Mouse (Mus musculus): ENCODE data around the gene Setd3.

Setd3 gene

GRCm38 (mm10) chr12:108179246-108179320 lies at the start of gene Setd3:
Gene Setd3, minus strand, starts transcription at chr12:108179314.
- DNase-seq = no peak

- no peak for DNase-seq
Observed at GRCm38 (mm10) chr12:108227527-108227926, 48.4 kb upstream of the Setd3 start.

GRCm38 (mm10) chr12:108226941-108227340 lies 47.8 kb upstream of the Setd3 start:
- DNase-seq = no peak

GRCm38 (mm10) chr12:108226216-108226615 lies 47.1 kb upstream of the Setd3 start:
- DNase-seq = no peak

GRCm38 (mm10) chr12:108225781-108226180 lies 46.7 kb upstream of the Setd3 start:
- DNase-seq = no peak

GRCm38 (mm10) chr12:108223357-108223756 lies 44.2 kb upstream of the Setd3 start:
- no peak for DNase-seq

GRCm38 (mm10) chr12:108221712-108222111 lies 42.6 kb upstream of the Setd3 start:
- DNase-seq = no peak

- no peak for DNase-seq
Observed at GRCm38 (mm10) chr12:108221206-108221605, 42.1 kb upstream of the Setd3 start.

- DNase-seq = peak; percentile 27
Observed at GRCm38 (mm10) chr12:108220621-108221020, 41.5 kb upstream of the Setd3 start.

- no peak for DNase-seq
Observed at GRCm38 (mm10) chr12:108219825-108220616, 40.9 kb upstream of the Setd3 start.

GRCm38 (mm10) chr12:108219163-108219562 lies 40.0 kb upstream of the Setd3 start:
- DNase-seq = no peak

- peak; percentile 72 for DNase-seq
Observed at GRCm38 (mm10) chr12:108217572-108217971, 38.5 kb upstream of the Setd3 start.

GRCm38 (mm10) chr12:108216611-108217370 lies 37.7 kb upstream of the Setd3 start:
- no peak for DNase-seq

- no peak for DNase-seq
Observed at GRCm38 (mm10) chr12:108215090-108215489, 36.0 kb upstream of the Setd3 start.

- no peak for DNase-seq
Observed at GRCm38 (mm10) chr12:108213090-108214041, 34.3 kb upstream of the Setd3 start.

- DNase-seq = no peak
Observed at GRCm38 (mm10) chr12:108212476-108212875, 33.4 kb upstream of the Setd3 start.

GRCm38 (mm10) chr12:108212071-108212470 lies 33.0 kb upstream of the Setd3 start:
- DNase-seq = no peak

GRCm38 (mm10) chr12:108210623-108211022 lies 31.5 kb upstream of the Setd3 start:
- DNase-seq = no peak

GRCm38 (mm10) chr12:108208726-108209438 lies 29.8 kb upstream of the Setd3 start:
- DNase-seq = peak; percentile 80

- DNase-seq = no peak
Observed at GRCm38 (mm10) chr12:108208216-108208615, 29.1 kb upstream of the Setd3 start.

GRCm38 (mm10) chr12:108206641-108207040 lies 27.5 kb upstream of the Setd3 start:
- DNase-seq = peak; percentile 79

- no peak for DNase-seq
Observed at GRCm38 (mm10) chr12:108204978-108205377, 25.9 kb upstream of the Setd3 start.

GRCm38 (mm10) chr12:108203895-108204294 lies 24.8 kb upstream of the Setd3 start:
- no peak for DNase-seq

All from kidney, adult 18-20 months (tissue).